Comparison of ENCODE assay signal across 12 mouse cellular contexts in the genomic region with DNA sequence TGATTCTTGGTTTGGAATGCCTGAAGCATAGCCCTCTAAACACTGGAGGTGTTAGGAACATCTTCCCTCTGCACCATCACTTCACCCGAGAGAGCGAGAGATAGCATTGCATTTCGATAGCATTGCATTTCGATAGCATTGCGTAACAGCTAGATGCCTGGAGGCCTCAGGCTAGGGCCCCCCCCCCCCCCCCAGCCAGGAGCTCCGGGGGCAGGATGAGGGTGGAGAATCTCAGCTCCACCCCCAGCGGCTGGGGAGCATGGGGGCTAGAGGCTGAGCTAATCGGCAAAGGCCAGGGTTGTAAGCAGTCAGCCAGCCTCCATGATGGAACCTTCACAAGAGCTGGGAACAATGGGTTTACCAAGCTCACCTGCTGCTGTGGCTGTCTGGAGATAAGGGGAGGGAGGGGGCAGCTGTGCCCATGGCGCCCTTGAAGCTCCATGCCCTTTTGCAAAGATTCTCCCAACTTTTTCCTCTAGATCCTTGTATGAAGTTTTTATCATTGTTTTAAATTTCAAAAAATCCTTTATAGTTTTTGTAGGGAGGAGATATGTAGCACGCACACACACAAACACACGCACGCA. TPM values are rescaled to one million over a fixed set of nuclear protein-coding genes. Genes with fewer than 3 reads are reported as not detected.
DNase-seq lines count a peak whose midpoint lies in the region; ATAC-seq and TF ChIP-seq lines count a peak whose summit lies in the region.
"Had no signal": no experiment of that assay in that cellular context is flagged by ENCODE, and none has a peak within 500 bp of the region (broad histone marks: within the 10 kb centered on the region; RNA-seq: fewer than 3 reads in every experiment).

No protein-coding gene starts in this region.

- H3K4me3 ChIP-seq in hindbrain, embryonic 10.5 days: peak overlapping the region; percentile 13; the same call in 1 of the 2 replicates
- no peak overlapping the region for H3K4me3 ChIP-seq in hindbrain, postnatal 0 days (ENCODE audit: low read length)
- H3K4me3 ChIP-seq in intestine, embryonic 15.5 days (replicated peaks): no peak overlapping the region
- no peak overlapping the region for H3K4me3 ChIP-seq in midbrain, embryonic 13.5 days (replicated peaks)

- H3K36me3 ChIP-seq in hindbrain, embryonic 10.5 days: no peaks in the 10 kb centered on the region
- H3K36me3 ChIP-seq in hindbrain, postnatal 0 days (ENCODE audit: insufficient read depth, low read length): no peaks in the 10 kb centered on the region
- H3K36me3 ChIP-seq in intestine, embryonic 15.5 days: no peaks in the 10 kb centered on the region
- H3K36me3 ChIP-seq in midbrain, embryonic 13.5 days: no peaks in the 10 kb centered on the region

- peak overlapping the region; percentile 71 for H3K27ac ChIP-seq in hindbrain, embryonic 10.5 days
- no peak overlapping the region; the same call in 1 of the 2 replicates for H3K27ac ChIP-seq in hindbrain, postnatal 0 days
- 0 out of 2 replicates have a peak overlapping the region, but pooled peaks have one; percentile 48 for H3K27ac ChIP-seq in intestine, embryonic 15.5 days
- H3K27ac ChIP-seq in midbrain, embryonic 13.5 days: peak overlapping the region; percentile 62
- H3K27ac ChIP-seq: macrophage had no signal

- H3K9ac ChIP-seq in hindbrain, postnatal 0 days (replicated peaks; ENCODE audit: low read length): no peak overlapping the region
- no peak overlapping the region for H3K9ac ChIP-seq in intestine, embryonic 15.5 days
- 0 out of 2 replicates have a peak overlapping the region, but pooled peaks have one; percentile 14 for H3K9ac ChIP-seq in midbrain, embryonic 13.5 days (replicated peaks)

- no peak for ATAC-seq in hindbrain, postnatal 0 days
- ATAC-seq in intestine, embryonic 15.5 days: peak; percentile 77
- peak; percentile 40; the same call in 1 of the 2 replicates for ATAC-seq in midbrain, embryonic 13.5 days

- H3K9me3 ChIP-seq in hindbrain, embryonic 10.5 days: no peaks in the 10 kb centered on the region
- H3K9me3 ChIP-seq in hindbrain, postnatal 0 days (ENCODE audit: low read length): no peaks in the 10 kb centered on the region
- H3K9me3 ChIP-seq in intestine, embryonic 15.5 days: no peaks in the 10 kb centered on the region
- H3K9me3 ChIP-seq in midbrain, embryonic 13.5 days: no peaks in the 10 kb centered on the region

- H3K4me2 ChIP-seq in hindbrain, postnatal 0 days (ENCODE audit: low read depth, low read length): no peak overlapping the region
- peak overlapping the region; percentile 45 for H3K4me2 ChIP-seq in intestine, embryonic 15.5 days (replicated peaks)
- H3K4me2 ChIP-seq in midbrain, embryonic 13.5 days (replicated peaks): peak overlapping the region; percentile 28

- intact Hi-C loops in left cerebral cortex, postnatal 4 days (cut with DNase I): loop anchor here (5.0 kb wide), 1 partner anchor 51 kb away; no protein-coding TSS in a partner anchor

- no peak for TF ChIP-seq CTCF in hindbrain, postnatal 0 days (IDR thresholded peaks at IDR 0.05; ENCODE audit: low read depth)

- H3K27me3 ChIP-seq in hindbrain, embryonic 10.5 days (ENCODE audit: insufficient read depth, poor library complexity, severe bottlenecking): no peaks in the 10 kb centered on the region
- H3K27me3 ChIP-seq in hindbrain, postnatal 0 days (ENCODE audit: insufficient read depth, low read length): no peaks in the 10 kb centered on the region
- no peaks in the 10 kb centered on the region for H3K27me3 ChIP-seq in intestine, embryonic 15.5 days (replicated peaks)
- no peaks in the 10 kb centered on the region for H3K27me3 ChIP-seq in midbrain, embryonic 13.5 days

- 47% methylated on average over 12 of the region's 12 CpGs for WGBS in hindbrain, embryonic 10.5 days
- 53% methylated on average over 12 of the region's 12 CpGs for WGBS in hindbrain, postnatal 0 days
- 39% methylated on average over 12 of the region's 12 CpGs for WGBS in intestine, embryonic 15.5 days
- 42% methylated on average over 12 of the region's 12 CpGs for WGBS in midbrain, embryonic 13.5 days

- DNase-seq in hindbrain, embryonic 10.5 days (ENCODE audit: low spot score): no peak
- DNase-seq in hindbrain, postnatal 0 days (ENCODE audit: low spot score): no peak
- DNase-seq in embryo, embryonic 11 days: peak; percentile 37
- DNase-seq in cerebellum, adult 18-20 months: no peak
- no peak for DNase-seq in left cerebral cortex, postnatal 4 days
- no peak for DNase-seq in adrenal gland, adult 2 months
- DNase-seq: cerebellum, adult 11 months; heart, adult 18-20 months; right cerebral cortex, postnatal 14 days had no signal

- H3K4me1 ChIP-seq in hindbrain, embryonic 10.5 days (replicated peaks): peaks cover 89% of the 10 kb centered on the region
- peaks cover 31% of the 10 kb centered on the region for H3K4me1 ChIP-seq in hindbrain, postnatal 0 days (ENCODE audit: insufficient read depth, low read length)
- peaks cover 35% of the 10 kb centered on the region for H3K4me1 ChIP-seq in intestine, embryonic 15.5 days (replicated peaks)
- H3K4me1 ChIP-seq in midbrain, embryonic 13.5 days (replicated peaks): peaks cover 85% of the 10 kb centered on the region

RNA-seq across cellular contexts. Expression of gene Afap1, which starts 8.2 kb away (rescaled TPM):
- polyA plus RNA-seq in hindbrain, embryonic 10.5 days (2016; fragmentation: Nextera tagmentation; extraction: Ambion mirVana): 38.6 and 56.5 TPM in 2 replicates
- 59.7 and 89.4 TPM in 2 replicates for total RNA-seq in hindbrain, postnatal 0 days (2014; rRNA removed)
- 38.2 and 43.6 TPM in 2 replicates for polyA plus RNA-seq in hindbrain, postnatal 0 days (2015; fragmentation: Nextera tagmentation; extraction: Ambion mirVana)
- 15.4 and 18.4 TPM in 2 replicates for polyA plus RNA-seq in intestine, embryonic 15.5 days (2015; fragmentation: Nextera tagmentation; extraction: Ambion mirVana)
- polyA plus RNA-seq in midbrain, embryonic 13.5 days (2015; fragmentation: Nextera tagmentation; extraction: Ambion mirVana): 68.7 and 73.0 TPM in 2 replicates
- total RNA-seq in left cerebral cortex, postnatal 4 days (2021): 100 to 1,000 TPM; 221 to 230 TPM
- 10 to 100 TPM; 21.0 to 21.9 TPM for total RNA-seq in adrenal gland, adult 2 months (2021)
- polyA plus RNA-seq in adrenal gland, adult 2 months (2012; rRNA removed): 13.7 TPM in 2 replicates
